Mouse (Mus musculus): ENCODE measurements at regions not wholly inside any gene's neighbourhood (a gene's known extent, or its start where the extent isn't known, plus 50 kb on each side); places are given as distances from the start of the nearest gene placed in this dataset.

DNA sequence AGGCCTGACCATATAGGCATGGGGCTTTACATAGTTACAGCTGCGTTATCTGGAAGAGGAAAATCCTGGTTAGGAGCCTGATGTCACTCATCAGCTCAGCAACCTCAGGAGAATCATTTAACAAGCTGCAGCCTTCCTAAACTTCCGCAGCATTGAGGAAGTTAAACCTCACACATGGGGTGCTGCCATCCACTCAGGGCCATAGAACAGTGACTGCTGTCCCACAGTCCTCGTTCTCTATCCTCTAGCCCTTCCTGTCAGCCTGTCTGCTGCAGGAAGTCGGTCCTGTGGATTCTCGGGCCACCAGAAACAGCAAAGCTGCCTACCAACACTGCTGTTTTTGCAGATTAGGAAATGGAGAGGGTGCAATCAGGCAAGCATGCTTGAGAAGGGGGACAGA is 91.8 kb upstream of the Zfp703 start:
- no peak for ATAC-seq (ENCODE audit: insufficient number of reproducible peaks, insufficient read depth, low FRiP score, low read depth)
- no peaks in the 10 kb centered on the region for H3K9me3 ChIP-seq (ENCODE audit: control insufficient read depth, low read depth, low read length)
- no peaks in the 10 kb centered on the region for H3K27me3 ChIP-seq (ENCODE audit: control insufficient read depth, insufficient read depth, low read length)
- no peaks in the 10 kb centered on the region for H3K36me3 ChIP-seq (ENCODE audit: control insufficient read depth, insufficient read depth, low read length)
- 83% methylated on average over 5 of the region's 5 CpGs for WGBS
- no peak overlapping the region for H3K4me3 ChIP-seq (ENCODE audit: low read depth, low read length)
- no peak overlapping the region for H3K27ac ChIP-seq (ENCODE audit: low read length)
- no peak overlapping the region for H3K4me2 ChIP-seq (replicated peaks; ENCODE audit: low read depth, low read length)
- peaks cover 17% of the 10 kb centered on the region for H3K4me1 ChIP-seq (ENCODE audit: control insufficient read depth, insufficient read depth, low read length)
- H3K9ac ChIP-seq (replicated peaks; ENCODE audit: low read depth, low read length) = no peak overlapping the region

DNA sequence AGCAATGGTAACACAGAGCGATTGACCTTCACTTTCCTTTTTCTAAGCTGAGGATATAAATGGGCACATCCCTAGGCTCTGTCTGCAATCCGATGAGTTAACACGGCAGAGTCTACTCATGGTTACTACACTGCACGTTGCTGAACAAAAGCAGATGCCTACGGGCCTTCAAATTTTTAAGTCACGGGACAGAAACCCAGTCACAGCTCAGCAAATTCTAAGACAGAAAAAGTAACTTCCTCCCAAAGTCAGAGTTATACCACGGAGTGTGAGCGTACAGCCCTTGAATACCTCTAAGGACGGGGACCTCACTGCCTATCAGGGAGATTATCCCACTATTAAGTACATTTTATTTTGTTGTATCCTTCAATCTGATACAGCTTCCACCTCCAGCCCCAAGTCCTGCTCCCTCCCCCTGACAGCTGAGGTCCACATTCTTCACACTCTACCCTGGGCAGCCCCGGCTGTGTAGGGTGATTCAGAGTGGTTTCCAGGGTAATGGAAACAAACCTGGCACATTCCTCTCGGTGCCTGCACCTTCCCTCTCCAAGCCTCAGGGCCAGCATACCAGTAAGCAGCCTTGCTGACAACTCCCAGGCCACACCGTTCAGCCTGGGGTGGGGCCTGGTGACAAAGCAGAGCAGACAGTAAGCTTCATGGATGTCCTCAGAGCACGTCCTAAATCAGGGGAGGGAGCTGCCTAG is 90.2 kb upstream of the Zfp703 start:
- no peaks in the 10 kb centered on the region for H3K36me3 ChIP-seq (ENCODE audit: control insufficient read depth, insufficient read depth, low read length)
- H3K9me3 ChIP-seq (ENCODE audit: control insufficient read depth, low read depth, low read length) = no peaks in the 10 kb centered on the region
- H3K27ac ChIP-seq (ENCODE audit: low read length) = no peak overlapping the region

DNA sequence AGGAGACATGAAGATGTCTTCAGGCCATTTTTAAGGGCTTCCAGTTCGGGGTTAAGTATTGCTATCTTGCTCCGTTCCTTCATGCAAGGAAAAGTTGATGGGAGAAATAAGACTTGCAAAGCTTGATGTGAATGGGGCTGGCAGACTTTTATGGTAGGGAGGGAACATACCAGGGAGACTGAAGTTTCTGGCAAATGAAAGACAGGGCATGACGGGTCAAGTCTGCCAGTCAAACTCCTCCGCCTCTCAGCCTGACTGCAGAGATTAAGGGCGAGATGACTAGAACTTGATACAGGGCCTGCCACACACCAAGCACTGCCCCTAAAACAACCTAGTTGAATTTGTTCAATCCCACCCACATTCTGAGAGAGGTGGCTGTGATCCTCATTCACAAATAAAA is 89.6 kb upstream of the Zfp703 start:
- ATAC-seq (ENCODE audit: insufficient number of reproducible peaks, insufficient read depth, low FRiP score, low read depth) = no peak

More for the DNA sequence above, 90.2 kb upstream of the Zfp703 start:
- no peak for ATAC-seq (ENCODE audit: insufficient number of reproducible peaks, insufficient read depth, low FRiP score, low read depth)
- H3K4me2 ChIP-seq (replicated peaks; ENCODE audit: low read depth, low read length) = no peak overlapping the region
- H3K4me3 ChIP-seq (ENCODE audit: low read depth, low read length) = no peak overlapping the region
- H3K9ac ChIP-seq (replicated peaks; ENCODE audit: low read depth, low read length) = no peak overlapping the region
- H3K4me1 ChIP-seq (ENCODE audit: control insufficient read depth, insufficient read depth, low read length) = peaks cover 17% of the 10 kb centered on the region
- WGBS = 72% methylated on average over 13 of the region's 13 CpGs
- H3K27me3 ChIP-seq (ENCODE audit: control insufficient read depth, insufficient read depth, low read length) = no peaks in the 10 kb centered on the region

DNA sequence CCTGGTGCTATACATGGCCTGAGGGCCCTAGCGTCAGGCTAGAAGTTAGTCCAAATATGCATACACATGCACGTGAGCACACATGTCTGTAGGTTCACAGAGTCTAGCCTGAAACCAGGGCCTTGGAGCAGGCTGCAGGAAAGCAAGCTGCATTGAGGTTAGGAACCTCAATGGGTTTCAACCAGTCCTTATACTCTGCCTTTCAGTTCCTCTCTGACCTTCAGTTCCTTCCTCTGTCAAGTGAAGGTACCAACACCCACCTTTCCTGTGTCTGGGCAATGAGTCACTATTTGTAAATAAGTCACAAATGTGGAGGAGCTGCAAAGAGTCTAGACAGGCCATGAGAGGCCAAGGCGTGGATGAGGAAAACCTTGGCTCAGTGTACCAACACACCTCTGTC is 89.1 kb upstream of the Zfp703 start:
- H3K27me3 ChIP-seq (ENCODE audit: control insufficient read depth, insufficient read depth, low read length) = no peaks in the 10 kb centered on the region
- H3K4me3 ChIP-seq (ENCODE audit: low read depth, low read length) = no peak overlapping the region
- H3K4me2 ChIP-seq (replicated peaks; ENCODE audit: low read depth, low read length) = no peak overlapping the region
- H3K4me1 ChIP-seq (ENCODE audit: control insufficient read depth, insufficient read depth, low read length) = peaks cover 17% of the 10 kb centered on the region
- no peaks in the 10 kb centered on the region for H3K9me3 ChIP-seq (ENCODE audit: control insufficient read depth, low read depth, low read length)
- 76% methylated on average over 3 of the region's 3 CpGs for WGBS
- no peak overlapping the region for H3K27ac ChIP-seq (ENCODE audit: low read length)
- no peaks in the 10 kb centered on the region for H3K36me3 ChIP-seq (ENCODE audit: control insufficient read depth, insufficient read depth, low read length)
- no peak overlapping the region for H3K9ac ChIP-seq (replicated peaks; ENCODE audit: low read depth, low read length)
- ATAC-seq (ENCODE audit: insufficient number of reproducible peaks, insufficient read depth, low FRiP score, low read depth) = no peak

More for the DNA sequence above, 89.6 kb upstream of the Zfp703 start:
- H3K27me3 ChIP-seq (ENCODE audit: control insufficient read depth, insufficient read depth, low read length) = no peaks in the 10 kb centered on the region
- WGBS = 68% methylated on average over 5 of the region's 5 CpGs
- H3K27ac ChIP-seq (ENCODE audit: low read length) = no peak overlapping the region
- no peaks in the 10 kb centered on the region for H3K36me3 ChIP-seq (ENCODE audit: control insufficient read depth, insufficient read depth, low read length)
- peaks cover 17% of the 10 kb centered on the region for H3K4me1 ChIP-seq (ENCODE audit: control insufficient read depth, insufficient read depth, low read length)
- no peak overlapping the region for H3K4me2 ChIP-seq (replicated peaks; ENCODE audit: low read depth, low read length)
- no peak overlapping the region for H3K9ac ChIP-seq (replicated peaks; ENCODE audit: low read depth, low read length)
- no peak overlapping the region for H3K4me3 ChIP-seq (ENCODE audit: low read depth, low read length)
- no peaks in the 10 kb centered on the region for H3K9me3 ChIP-seq (ENCODE audit: control insufficient read depth, low read depth, low read length)

DNA sequence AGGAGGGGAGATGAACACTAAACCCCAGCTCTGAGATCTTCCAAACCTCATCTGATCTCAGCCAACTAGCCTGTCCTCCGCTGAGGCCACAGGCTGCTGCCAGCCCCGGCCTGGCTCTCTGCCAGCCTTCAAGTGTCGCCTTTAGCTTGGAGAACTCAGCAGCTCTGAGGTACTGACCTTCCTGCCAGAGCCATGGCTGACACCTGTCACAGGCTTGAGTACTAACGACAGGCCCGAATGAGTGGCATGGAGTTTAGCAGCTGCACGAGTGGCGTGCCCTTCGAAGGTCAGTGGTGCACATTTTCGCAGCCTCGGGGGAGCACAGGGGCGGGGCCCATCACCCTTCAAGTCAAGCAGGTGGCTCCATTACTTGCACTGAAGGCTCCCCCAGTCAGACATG is 85.2 kb upstream of the Zfp703 start:
- H3K27ac ChIP-seq (ENCODE audit: low read length) = no peak overlapping the region
- no peaks in the 10 kb centered on the region for H3K36me3 ChIP-seq (ENCODE audit: control insufficient read depth, insufficient read depth, low read length)
- H3K4me2 ChIP-seq (replicated peaks; ENCODE audit: low read depth, low read length) = no peak overlapping the region
- ATAC-seq (ENCODE audit: insufficient number of reproducible peaks, insufficient read depth, low FRiP score, low read depth) = no peak
- H3K27me3 ChIP-seq (ENCODE audit: control insufficient read depth, insufficient read depth, low read length) = no peaks in the 10 kb centered on the region
- 60% methylated on average over 11 of the region's 11 CpGs for WGBS
- no peak overlapping the region for H3K9ac ChIP-seq (replicated peaks; ENCODE audit: low read depth, low read length)
- H3K4me1 ChIP-seq (ENCODE audit: control insufficient read depth, insufficient read depth, low read length) = peaks cover 6% of the 10 kb centered on the region; the same call in 1 of the 2 replicates
- no peaks in the 10 kb centered on the region for H3K9me3 ChIP-seq (ENCODE audit: control insufficient read depth, low read depth, low read length)
- H3K4me3 ChIP-seq (ENCODE audit: low read depth, low read length) = no peak overlapping the region

DNA sequence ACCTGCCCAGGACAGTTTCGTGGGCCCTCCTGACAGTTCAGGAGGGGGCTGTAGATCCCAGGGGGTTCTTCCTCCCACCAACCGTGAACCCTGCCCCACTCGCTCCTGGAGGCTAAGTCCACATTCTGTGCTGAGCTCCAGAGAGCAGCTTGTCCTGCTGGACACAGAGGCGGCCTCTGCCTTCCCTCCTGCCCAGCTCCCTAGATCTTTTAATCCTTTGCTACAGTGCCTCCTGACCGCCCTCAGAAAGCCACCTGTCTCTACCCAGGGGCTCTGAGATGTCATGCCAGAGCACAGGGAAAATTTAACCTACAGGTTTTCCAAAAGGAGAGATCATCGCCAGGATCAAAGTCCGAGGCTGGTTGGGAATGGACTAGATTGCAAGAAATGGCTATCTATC is 84.7 kb upstream of the Zfp703 start:
- H3K9me3 ChIP-seq (ENCODE audit: control insufficient read depth, low read depth, low read length) = no peaks in the 10 kb centered on the region
- H3K4me1 ChIP-seq (ENCODE audit: control insufficient read depth, insufficient read depth, low read length) = peaks cover 3% of the 10 kb centered on the region; the same call in 1 of the 2 replicates
- no peak overlapping the region for H3K4me3 ChIP-seq (ENCODE audit: low read depth, low read length)
- no peak overlapping the region for H3K27ac ChIP-seq (ENCODE audit: low read length)
- no peak for ATAC-seq (ENCODE audit: insufficient number of reproducible peaks, insufficient read depth, low FRiP score, low read depth)
- H3K9ac ChIP-seq (replicated peaks; ENCODE audit: low read depth, low read length) = no peak overlapping the region
- 75% methylated on average over 7 of the region's 7 CpGs for WGBS
- no peaks in the 10 kb centered on the region for H3K36me3 ChIP-seq (ENCODE audit: control insufficient read depth, insufficient read depth, low read length)
- no peaks in the 10 kb centered on the region for H3K27me3 ChIP-seq (ENCODE audit: control insufficient read depth, insufficient read depth, low read length)
- H3K4me2 ChIP-seq (replicated peaks; ENCODE audit: low read depth, low read length) = no peak overlapping the region

DNA sequence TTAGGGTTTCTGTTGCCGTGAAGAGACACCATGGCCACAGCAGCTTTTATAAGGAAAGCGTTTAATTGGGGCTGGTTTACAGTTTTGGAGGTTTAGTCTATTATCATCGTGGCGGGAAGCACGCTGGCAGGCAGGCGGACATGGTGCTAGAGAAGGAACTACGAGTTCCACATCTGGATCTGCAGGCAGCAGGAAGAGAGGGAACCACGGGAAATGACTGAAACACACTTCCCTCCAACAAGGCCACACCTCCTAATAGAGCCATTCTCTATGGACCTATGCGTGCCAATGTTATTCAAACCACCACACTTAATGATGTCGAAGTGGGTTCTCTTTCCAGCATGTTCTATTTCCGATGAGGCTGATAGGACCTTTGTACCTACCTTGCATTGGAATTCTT is 81.3 kb upstream of the Zfp703 start:
- WGBS = 88% methylated on average over 11 of the region's 11 CpGs
- ATAC-seq (ENCODE audit: insufficient number of reproducible peaks, insufficient read depth, low FRiP score, low read depth) = no peak
- H3K36me3 ChIP-seq (ENCODE audit: control insufficient read depth, insufficient read depth, low read length) = no peaks in the 10 kb centered on the region
- H3K9ac ChIP-seq (replicated peaks; ENCODE audit: low read depth, low read length) = no peak overlapping the region
- H3K4me3 ChIP-seq (ENCODE audit: low read depth, low read length) = no peak overlapping the region
- H3K27me3 ChIP-seq (ENCODE audit: control insufficient read depth, insufficient read depth, low read length) = no peaks in the 10 kb centered on the region
- no peaks in the 10 kb centered on the region for H3K9me3 ChIP-seq (ENCODE audit: control insufficient read depth, low read depth, low read length)
- no peaks in the 10 kb centered on the region for H3K4me1 ChIP-seq (ENCODE audit: control insufficient read depth, insufficient read depth, low read length)
- no peak overlapping the region for H3K4me2 ChIP-seq (replicated peaks; ENCODE audit: low read depth, low read length)
- H3K27ac ChIP-seq (ENCODE audit: low read length) = no peak overlapping the region

DNA sequence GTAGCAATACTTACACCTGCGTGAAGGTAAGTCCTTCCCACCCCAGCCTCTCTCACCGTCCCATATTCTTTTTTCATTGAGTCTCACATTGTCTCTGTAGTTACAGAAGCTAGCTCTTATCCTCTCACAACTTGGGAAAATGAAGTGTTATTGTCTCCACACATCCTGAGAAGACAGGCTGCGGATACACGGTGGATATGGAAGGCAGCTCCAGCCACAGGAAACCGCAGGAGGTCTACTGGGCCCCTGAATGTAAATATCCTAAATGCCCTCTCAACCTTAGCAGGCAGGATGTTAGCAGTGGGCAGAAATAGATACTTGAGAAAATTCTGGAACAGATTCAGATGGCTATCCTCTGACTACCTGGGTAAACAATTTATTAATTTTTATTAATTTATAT is 73.8 kb upstream of the Zfp703 start:
- Histone ChIP-seq H3K4me2 (replicated peaks; ENCODE audit: low read depth, low read length) (no peak overlapping the region), H3K9me3 (ENCODE audit: control insufficient read depth, low read depth, low read length) (no peaks in the 10 kb centered on the region), H3K27me3 (ENCODE audit: control insufficient read depth, insufficient read depth, low read length) (no peaks in the 10 kb centered on the region), H3K9ac (replicated peaks; ENCODE audit: low read depth, low read length) (no peak overlapping the region), H3K36me3 (ENCODE audit: control insufficient read depth, insufficient read depth, low read length) (no peaks in the 10 kb centered on the region), H3K4me1 (ENCODE audit: control insufficient read depth, insufficient read depth, low read length) (peaks cover 3% of the 10 kb centered on the region; the same call in 1 of the 2 replicates), H3K4me3 (ENCODE audit: low read depth, low read length) (no peak overlapping the region), H3K27ac (ENCODE audit: low read length) (0 out of 2 replicates have a peak overlapping the region, but pooled peaks have one; percentile 10)
- WGBS = 50% methylated on average over 5 of the region's 5 CpGs
- ATAC-seq (ENCODE audit: insufficient number of reproducible peaks, insufficient read depth, low FRiP score, low read depth) = no peak

DNA sequence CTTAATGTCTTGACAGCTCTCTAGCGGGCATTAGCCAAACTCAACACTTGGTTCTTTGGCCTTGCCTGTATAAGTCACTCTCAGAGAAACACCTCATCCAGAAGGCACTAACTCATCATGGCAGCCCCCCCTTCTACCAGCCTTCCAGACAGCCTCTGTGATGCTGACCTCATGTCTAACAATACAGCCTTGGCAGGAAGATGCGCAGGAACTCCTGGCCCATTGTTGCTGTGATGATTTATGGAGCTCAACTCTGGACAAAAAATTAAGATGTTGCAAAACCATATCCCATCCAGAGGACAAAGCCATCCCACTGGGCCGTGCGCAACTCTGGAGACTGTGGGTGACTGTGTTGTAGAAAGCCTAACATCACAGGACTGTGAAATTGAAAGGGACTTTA is 70.9 kb upstream of the Zfp703 start:
- peaks cover 7% of the 10 kb centered on the region; the same call in 1 of the 2 replicates for H3K4me1 ChIP-seq (ENCODE audit: control insufficient read depth, insufficient read depth, low read length)
- no peak overlapping the region for H3K27ac ChIP-seq (ENCODE audit: low read length)
- no peak overlapping the region for H3K4me2 ChIP-seq (replicated peaks; ENCODE audit: low read depth, low read length)
- no peaks in the 10 kb centered on the region for H3K9me3 ChIP-seq (ENCODE audit: control insufficient read depth, low read depth, low read length)
- no peaks in the 10 kb centered on the region for H3K36me3 ChIP-seq (ENCODE audit: control insufficient read depth, insufficient read depth, low read length)
- no peaks in the 10 kb centered on the region for H3K27me3 ChIP-seq (ENCODE audit: control insufficient read depth, insufficient read depth, low read length)
- ATAC-seq (ENCODE audit: insufficient number of reproducible peaks, insufficient read depth, low FRiP score, low read depth) = no peak
- 84% methylated on average over 4 of the region's 4 CpGs for WGBS
- H3K9ac ChIP-seq (replicated peaks; ENCODE audit: low read depth, low read length) = no peak overlapping the region
- no peak overlapping the region for H3K4me3 ChIP-seq (ENCODE audit: low read depth, low read length)

Data from stomach, embryonic 14.5 days (tissue).